Mouse (Mus musculus): Measurements from ENCODE around the gene Vinac1.

DNA sequence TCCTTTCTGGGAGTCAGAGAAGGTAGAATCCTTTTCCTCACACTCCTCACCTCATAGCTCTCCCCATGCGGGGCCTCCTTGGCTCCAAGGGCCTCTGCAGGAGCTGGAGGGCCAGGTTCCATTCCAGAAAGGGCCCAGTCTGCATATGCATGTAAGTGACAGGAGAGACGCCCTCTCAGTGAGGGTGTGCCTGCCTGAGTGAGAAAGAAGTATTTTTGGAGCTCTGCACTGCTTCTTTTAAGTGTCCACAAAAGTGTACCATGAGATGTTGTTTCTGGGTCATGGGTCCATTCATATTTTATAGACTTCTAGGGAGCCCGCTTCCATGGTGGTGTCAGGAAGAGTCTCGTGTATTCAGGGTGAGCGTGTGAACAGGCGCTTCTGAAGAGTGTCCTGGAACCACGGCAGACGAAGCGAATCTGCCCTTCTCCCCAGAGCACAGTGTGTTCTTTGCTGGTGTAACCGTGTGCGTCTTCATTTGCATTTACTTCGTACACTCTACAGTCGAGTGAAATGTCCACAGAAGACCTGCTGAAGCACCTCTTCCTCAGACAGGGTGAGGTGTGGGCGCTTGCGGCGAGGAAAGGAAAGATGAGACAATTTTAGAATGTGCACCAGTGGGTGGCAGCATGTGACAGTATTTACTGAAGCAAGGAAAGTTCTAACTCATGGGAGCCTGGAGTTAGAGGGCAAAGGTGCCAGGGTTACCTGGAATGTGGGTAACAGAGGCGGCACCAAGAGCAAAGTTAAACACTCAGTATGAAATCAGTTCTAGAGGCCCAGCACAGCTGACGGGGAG lies 46.2 kb upstream of the Vinac1 start:
- TF ChIP-seq CTCF (IDR thresholded peaks at IDR 0.05) = peak; percentile 38
- TF ChIP-seq EP300 (IDR thresholded peaks at IDR 0.05) = no peak
